ENCODE assay signal across 1 mouse cellular context in genomic region chr11:102334010-102334409, GRCm38 (mm10).
TF ChIP-seq lines count a peak whose summit lies in the region.

No protein-coding gene starts in this region.

TF ChIP-seq in MEL, 35 proteins besides CTCF, POLR2A, EP300 and RAD21 (continued from another document):
- TF ChIP-seq GATA1 (IDR thresholded peaks at IDR 0.05; ENCODE audit: low read depth, low read length), result 0 out of 2 replicates have a peak, but pooled peaks have one; percentile 16
- no peak for TF ChIP-seq ETS1 (IDR thresholded peaks at IDR 0.05; ENCODE audit: low read depth, low read length)
- no peak for TF ChIP-seq USF1 (IDR thresholded peaks at IDR 0.05; ENCODE audit: low read depth, low read length)
- no peak for TF ChIP-seq KAT2A (conservative IDR thresholded peaks at IDR 0.05; ENCODE audit: low read depth, low read length)
- TF ChIP-seq ELF1 (IDR thresholded peaks at IDR 0.05; ENCODE audit: low read depth, low read length), result no peak
